Mouse (Mus musculus): Measurements from ENCODE around the gene Prex1.

The Prex1 gene

GRCm38 (mm10) chr2:166602948-166603347 lies 110.7 kb downstream of the Prex1 start:
- DNase-seq (ENCODE audit: low spot score), result no peak

GRCm38 (mm10) chr2:166601420-166601819 lies 112.2 kb downstream of the Prex1 start:
- no peak for DNase-seq (ENCODE audit: low spot score)

- DNase-seq (ENCODE audit: low spot score), result no peak
Measured at GRCm38 (mm10) chr2:166598453-166599155, 115.0 kb downstream of the Prex1 start.

DNA sequence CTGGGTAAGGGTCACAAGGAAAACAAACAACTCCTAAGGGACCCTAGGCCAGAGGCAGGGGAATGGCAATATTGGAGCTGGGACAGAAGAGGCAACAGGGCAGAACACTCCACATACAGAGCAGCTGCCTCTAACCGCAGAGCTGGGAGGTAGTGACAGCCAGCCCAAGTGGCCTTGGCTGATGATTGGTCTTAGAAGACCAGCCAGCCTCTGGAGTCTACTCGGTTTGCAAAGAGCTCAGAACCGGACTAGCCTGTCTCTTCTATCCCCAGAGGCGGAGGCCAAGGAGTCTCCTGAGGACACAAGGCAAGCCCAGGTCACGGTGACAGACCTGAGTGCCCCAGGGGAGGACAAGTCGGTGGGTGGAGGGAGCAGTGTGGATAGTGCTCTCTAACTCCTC lies 115.9 kb downstream of the Prex1 start:
- DNase-seq (ENCODE audit: low spot score), result no peak

- DNase-seq (ENCODE audit: low spot score), result peak; percentile 68
Measured at GRCm38 (mm10) chr2:166592034-166592912, 121.4 kb downstream of the Prex1 start.

GRCm38 (mm10) chr2:166584491-166584890 lies 129.1 kb downstream of the Prex1 start:
- no peak for DNase-seq (ENCODE audit: low spot score)

DNA sequence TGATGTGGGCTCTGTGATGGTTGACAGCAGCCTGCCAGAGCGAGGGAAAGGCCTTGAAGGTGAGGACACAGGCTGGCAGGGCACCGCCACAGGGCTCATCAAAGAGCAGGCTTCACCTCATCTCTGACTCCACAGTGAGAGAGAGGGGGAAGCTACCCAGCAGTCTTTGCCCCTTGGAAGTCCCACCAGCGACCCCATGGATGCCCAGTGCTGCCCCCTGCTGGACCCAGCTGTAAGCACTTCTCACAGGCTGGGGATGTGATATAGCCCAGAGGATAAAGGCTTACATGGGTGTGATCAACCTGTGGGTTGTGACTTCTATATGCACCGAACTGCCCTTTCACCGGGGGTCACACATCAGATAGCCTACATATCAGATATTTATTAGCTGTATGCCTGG lies 130.3 kb downstream of the Prex1 start:
- DNase-seq (ENCODE audit: low spot score), result no peak

GRCm38 (mm10) chr2:166581881-166582583 lies 131.6 kb downstream of the Prex1 start:
- DNase-seq (ENCODE audit: low spot score), result no peak

- no peak for DNase-seq (ENCODE audit: low spot score)
Measured at GRCm38 (mm10) chr2:166579793-166580192, 133.8 kb downstream of the Prex1 start.

- DNase-seq (ENCODE audit: low spot score), result no peak
Measured at GRCm38 (mm10) chr2:166579361-166579760, 134.3 kb downstream of the Prex1 start.

- DNase-seq (ENCODE audit: low spot score), result no peak
Measured at GRCm38 (mm10) chr2:166575419-166575818, 138.2 kb downstream of the Prex1 start.

GRCm38 (mm10) chr2:166574934-166575333 lies 138.7 kb downstream of the Prex1 start:
- no peak for DNase-seq (ENCODE audit: low spot score)

DNA sequence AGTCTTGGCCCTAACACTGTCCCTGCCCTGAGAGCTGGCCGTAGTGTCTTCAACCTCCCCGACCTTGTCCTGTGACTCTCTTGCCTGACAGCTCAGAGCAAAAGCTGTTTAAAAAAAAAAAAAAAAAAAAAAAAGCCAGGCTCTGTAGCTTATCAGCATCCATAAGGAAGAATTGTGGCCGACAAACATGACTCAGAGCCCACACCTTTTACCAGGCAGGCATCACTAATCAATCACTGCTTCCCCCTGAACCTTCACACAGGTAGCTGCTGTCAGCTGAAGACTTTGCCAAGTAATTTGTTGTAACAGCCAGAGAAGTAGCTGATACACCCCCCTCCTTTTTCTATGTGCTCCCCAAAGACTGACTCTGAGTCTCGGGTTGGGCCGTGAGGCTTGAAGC lies 140.0 kb downstream of the Prex1 start:
- no peak for DNase-seq (ENCODE audit: low spot score)

DNA sequence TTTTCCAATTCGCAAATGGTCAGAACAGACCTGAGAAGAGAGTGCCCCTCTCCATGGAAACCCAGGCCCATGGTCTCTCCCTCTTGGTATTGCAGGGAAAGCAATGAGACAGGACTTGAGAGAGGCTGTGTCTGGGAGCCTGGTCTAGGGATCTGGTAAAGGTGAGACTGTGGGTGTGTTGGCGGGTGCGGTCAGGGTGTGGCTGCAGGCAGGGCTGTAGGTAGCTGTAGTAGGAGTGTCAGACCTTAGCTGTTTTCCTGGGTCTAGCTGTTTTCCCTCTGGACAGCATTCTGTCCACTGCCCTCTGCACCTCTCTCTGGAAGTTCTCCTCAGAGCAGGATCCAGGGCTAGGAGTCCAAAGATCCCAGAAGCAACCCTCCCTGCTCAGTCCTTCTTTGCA lies 141.3 kb downstream of the Prex1 start:
- DNase-seq (ENCODE audit: low spot score), result no peak

DNA sequence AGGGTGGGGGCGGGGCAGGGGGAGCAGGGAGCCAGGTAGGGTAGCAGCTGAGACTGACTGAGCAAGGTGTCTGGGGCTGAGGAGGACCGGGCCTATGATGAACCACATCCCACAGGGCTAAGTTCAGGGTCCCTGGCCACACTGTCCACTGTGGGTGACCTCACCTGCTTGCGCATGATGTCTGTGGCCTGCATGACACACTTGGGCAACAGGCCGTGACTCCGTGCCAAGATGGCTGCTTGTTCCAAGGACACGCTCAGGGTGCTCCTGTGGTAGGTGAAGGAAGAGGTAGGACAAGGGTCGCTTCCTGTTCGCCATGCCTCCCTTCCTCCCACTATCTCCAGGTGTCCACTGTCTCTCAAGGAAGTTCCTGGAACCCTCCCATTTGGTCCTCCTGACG lies 144.4 kb downstream of the Prex1 start:
- DNase-seq (ENCODE audit: low spot score), result no peak

GRCm38 (mm10) chr2:166565503-166565902 lies 148.1 kb downstream of the Prex1 start:
- DNase-seq (ENCODE audit: low spot score), result no peak

DNA sequence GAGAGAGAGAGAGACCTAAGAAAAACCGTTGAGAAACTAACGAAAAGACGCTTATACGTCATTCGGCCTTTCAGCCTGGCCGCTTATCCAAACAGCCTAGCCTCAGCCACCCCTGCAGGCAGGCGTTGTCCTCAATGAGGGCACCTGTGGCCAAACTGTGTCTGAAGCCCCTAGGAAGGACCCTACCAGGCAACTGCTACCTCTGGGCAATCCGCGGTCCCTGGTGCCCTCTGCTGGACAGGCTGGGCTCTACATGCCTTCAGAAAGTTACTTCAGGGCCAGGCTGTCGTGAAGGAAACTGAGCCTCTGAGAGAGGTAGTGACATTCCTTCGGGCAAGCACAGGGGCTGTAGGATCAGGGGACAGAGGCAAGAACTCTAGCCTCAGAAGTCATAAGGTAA lies 149.2 kb downstream of the Prex1 start:
- DNase-seq (ENCODE audit: low spot score), result no peak

DNA sequence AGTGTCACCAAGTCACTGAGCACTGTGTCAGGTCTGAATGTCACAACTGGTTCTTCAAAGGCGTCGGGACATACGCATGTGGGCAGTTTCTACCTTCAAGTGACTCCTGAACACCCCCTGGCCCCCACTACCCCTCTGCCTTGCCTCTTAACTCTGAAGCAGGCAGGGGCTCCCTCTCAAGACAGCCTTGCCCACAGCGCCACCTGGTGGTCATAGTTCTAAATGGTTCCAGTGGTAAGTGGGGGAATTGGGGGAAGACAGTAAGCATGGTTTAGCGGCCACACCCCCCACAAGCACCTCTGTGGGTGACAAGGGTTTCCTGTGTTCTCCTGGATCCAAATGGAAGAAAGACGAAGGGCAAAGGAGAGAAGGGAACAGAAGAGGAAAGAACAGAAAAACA lies 149.7 kb downstream of the Prex1 start:
- peak; percentile 64 for DNase-seq (ENCODE audit: low spot score)

DNA sequence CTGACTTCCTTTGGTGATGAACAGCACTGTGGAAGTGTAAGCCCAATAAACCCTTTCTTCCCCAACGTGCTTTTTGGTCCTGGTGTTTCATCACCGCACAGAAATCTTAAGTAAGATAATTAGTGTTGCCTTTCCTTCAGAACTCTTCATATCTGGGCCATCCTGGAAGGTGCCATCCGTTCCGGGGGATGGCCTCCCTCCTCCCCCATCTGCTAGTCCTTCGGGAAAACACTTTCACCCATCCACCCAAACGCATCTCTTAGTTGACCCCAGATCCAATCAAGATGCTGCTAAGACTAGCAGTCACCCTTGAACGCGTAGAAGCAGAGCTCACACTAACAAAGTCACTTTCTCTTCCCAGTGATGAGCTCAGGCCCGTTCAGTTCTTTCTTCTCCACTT lies 150.6 kb downstream of the Prex1 start:
- no peak for DNase-seq (ENCODE audit: low spot score)

GRCm38 (mm10) chr2:166561781-166562180 lies 151.9 kb downstream of the Prex1 start:
- no peak for DNase-seq (ENCODE audit: low spot score)

DNA sequence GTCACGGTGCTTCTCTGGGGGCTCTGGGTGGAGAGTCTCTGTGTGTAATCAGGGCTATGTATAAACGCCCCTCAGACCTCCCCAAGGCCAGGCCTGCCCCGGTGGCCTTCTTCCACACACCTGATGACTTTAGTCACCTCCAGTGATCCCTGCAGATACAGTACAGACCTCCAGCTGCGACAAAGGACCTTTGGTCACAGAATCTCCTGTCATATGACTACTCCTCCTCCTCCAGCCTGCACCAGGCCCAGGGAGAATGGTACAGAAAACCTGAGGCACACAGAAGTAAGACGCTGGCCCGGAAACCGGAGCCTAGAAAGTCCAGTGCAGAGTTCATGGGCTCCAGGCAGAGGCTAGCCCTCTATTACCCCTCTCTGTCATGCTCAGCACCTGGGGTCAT lies 152.8 kb downstream of the Prex1 start:
- DNase-seq (ENCODE audit: low spot score), result no peak

DNA sequence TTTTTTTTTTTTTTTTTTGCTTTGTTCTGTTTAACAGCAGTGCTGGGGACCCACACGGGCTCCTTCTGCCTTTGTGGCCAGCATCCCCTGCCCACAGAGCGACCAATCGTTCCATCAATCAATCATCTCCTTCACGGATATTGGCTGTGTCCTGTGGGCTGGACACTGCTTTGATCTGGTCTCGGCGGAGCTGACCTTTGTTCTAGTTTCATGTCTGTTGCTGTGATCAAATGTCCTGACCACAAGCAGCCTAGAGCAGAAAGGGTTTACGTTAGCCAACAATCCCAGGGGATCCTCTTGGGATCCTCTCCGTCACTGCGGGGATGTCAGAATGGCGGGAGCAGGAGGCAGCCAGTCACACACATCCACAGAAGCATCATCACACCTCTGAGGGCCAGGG lies 154.1 kb downstream of the Prex1 start:
- DNase-seq (ENCODE audit: low spot score), result no peak

- DNase-seq (ENCODE audit: low spot score), result no peak
Measured at GRCm38 (mm10) chr2:166555508-166555907, 158.1 kb downstream of the Prex1 start.

Measured in left cerebral cortex, adult 11 months (tissue).